Mouse (Mus musculus): Measurements from ENCODE around the gene Cngb1.
"Not testable (repeated sequence)": the region's sequence is repeated elsewhere in the genome, so short reads cannot be mapped to it uniquely, and the experiment has no call there.

Cngb1 gene

DNA sequence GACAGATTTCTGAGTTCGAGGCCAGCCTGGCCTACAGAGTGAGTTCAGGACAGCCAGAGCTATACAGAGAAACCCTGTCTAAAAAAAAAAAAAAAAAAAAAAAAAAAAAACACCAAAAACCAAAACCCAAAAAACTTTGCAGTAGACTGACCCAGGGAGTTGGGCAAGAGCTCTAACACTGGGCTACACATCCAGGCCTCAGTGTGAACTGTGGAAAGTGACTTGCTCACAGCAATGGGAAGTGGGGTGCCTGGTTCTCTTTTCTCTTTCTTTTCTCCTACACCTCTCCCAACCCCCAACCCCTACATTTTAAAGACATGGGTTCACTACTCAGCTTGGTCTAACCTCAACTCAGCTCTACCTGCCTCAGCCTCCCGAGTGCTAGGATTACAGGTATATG lies 44.2 kb downstream of the Cngb1 start:
- in situ Hi-C loops (cut with MboI; ENCODE audit: low pct_unique_long_range_greater_than_20kb in 1 of 2, low sequenced_read_pairs in 2 of 2, unreplicated experiment in 1 of 2) = loop anchor here in 1 of 2 experiments (5.0 kb wide), 1 partner anchor 45 kb away; the partner anchor contains the start of gene Cngb1

DNA sequence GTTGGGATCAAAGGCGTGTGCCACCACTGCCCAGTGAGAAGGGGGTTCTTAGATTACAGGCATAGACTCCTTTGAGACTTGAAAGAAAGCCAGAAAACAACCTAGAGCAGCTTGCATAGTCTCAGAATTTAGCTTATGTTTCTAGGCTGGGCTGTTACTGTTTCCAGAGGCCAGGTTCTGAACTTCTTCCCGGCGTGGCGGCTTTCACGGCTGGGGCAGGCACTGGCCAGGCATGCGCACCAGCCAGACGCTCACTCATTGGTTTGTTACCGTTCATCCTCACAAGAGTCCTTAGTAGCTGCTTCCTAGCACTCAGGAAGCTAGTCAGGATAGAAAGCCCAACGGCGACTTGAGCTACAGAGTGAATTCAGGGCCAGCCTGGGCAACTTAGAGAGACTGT lies 50.8 kb downstream of the Cngb1 start:
- in situ Hi-C loops (cut with MboI; ENCODE audit: low pct_unique_long_range_greater_than_20kb in 1 of 2, low sequenced_read_pairs in 2 of 2, unreplicated experiment in 1 of 2) = loop anchor here in 1 of 2 experiments (10.0 kb wide), 1 partner anchor 49 kb away; the partner anchor contains the start of gene Cngb1

DNA sequence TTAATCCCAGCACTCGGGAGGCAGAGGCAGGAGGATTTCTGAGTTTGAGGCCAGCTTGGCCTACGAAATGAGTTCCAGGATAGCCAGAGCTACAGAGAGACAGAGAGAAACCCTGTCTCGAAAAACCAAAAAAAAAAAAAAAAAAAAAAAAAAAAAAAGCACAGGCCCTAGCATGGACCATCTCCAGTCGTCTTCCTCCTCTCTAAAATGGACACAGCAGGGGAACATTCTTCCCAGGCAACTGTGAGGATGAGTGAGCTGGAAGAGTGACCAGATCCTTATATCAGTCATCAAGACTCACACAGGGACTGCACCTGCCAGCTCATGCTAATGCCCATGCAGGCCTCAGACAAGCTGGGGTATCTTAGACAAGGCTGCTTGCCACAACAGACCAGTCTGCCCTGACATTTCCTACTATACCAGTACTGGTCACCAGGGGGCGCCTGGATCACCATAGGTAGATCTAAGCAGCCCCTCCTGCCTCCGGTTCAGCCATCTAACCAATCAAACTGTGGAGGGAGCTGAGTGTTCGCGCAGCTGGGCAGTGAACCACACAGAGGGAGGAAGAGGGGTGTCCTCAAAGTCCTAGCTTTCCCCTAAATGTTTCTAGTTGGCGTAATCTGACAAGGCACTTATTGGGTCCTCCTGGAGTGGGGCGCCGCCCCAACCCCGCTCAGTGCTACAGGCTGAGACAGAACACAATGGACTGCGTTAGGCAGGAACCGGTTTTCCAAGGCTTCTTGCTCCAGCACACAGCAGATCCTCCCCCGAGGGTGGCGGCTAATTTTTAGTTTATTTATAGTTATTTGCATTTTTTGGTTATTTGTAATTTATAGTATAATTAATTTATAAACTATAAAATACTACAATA lies 51.6 kb downstream of the Cngb1 start:
- in situ Hi-C loops (cut with MboI; ENCODE audit: low pct_unique_long_range_greater_than_20kb in 1 of 2, low sequenced_read_pairs in 2 of 2, unreplicated experiment in 1 of 2) = loop anchor here in 1 of 2 experiments (10.0 kb wide), 1 partner anchor 50 kb away; the partner anchor contains the start of gene Cngb1

DNA sequence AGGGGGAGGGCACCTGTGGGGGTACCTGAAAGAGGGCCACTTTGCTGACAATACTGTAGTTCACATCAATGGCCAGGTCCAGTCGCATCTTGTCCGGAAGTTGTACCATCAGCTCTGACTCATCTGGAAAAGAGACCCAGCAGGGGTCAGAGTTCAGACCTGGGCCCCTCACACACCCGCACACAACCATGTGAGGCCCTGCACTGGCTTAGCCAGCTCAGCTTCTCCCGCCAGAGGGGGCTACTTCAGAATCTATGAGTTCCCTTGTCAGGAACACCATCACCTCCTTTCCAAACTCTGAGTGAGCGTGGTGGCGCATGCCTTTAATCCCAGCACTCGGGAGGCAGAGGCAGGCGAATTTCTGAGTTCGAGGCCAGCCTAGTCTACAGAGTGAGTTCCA lies 54.3 kb downstream of the Cngb1 start:
- in situ Hi-C loops (cut with MboI; ENCODE audit: low pct_unique_long_range_greater_than_20kb in 1 of 2, low sequenced_read_pairs in 2 of 2, unreplicated experiment in 1 of 2) = loop anchor here in 1 of 2 experiments (10.0 kb wide), 1 partner anchor 53 kb away; the partner anchor contains the start of gene Cngb1

DNA sequence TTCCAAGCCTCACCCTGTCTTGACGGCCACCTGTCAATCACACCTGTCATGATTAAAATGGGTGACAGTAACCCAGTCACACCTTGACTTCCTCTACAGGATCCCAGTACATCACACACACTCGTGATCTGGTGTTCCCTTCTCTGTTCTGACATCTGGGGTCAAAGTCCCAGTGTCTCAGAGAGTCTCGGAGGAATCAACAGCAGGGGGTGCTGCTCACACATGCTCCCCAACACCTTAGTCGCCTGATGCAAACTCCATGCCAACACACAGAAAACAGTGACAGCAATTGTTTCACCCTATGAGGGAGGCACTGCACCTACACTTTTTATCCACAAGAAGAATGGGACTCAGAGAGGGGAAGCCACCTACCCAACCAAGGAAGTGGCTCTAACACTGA lies 56.5 kb downstream of the Cngb1 start:
- in situ Hi-C loops (cut with MboI; ENCODE audit: low pct_unique_long_range_greater_than_20kb in 1 of 2, low sequenced_read_pairs in 2 of 2, unreplicated experiment in 1 of 2) = loop anchor here in 1 of 2 experiments (10.0 kb wide), 1 partner anchor 55 kb away; the partner anchor contains the start of gene Cngb1

DNA sequence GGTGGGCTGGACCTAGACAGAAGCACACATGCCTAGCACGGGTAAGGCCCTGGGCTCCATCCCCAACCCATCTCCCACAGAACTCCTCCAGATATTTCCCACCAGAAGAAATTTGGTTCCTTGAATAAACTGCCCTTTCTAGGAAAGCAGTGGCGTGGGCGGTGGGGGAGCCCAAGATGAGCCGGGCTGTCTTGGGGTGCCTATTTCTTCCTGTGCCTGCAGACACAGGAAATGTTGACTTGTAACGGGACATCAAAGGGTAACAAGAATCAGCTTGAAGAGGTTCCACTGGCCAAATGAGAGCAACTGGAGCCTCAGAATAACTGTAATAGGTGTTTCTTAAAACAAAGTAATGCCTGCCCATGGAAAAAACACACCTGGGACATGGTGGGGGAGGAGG lies 59.1 kb downstream of the Cngb1 start:
- in situ Hi-C loops (cut with MboI; ENCODE audit: low pct_unique_long_range_greater_than_20kb in 1 of 2, low sequenced_read_pairs in 2 of 2, unreplicated experiment in 1 of 2) = no loop called here

DNA sequence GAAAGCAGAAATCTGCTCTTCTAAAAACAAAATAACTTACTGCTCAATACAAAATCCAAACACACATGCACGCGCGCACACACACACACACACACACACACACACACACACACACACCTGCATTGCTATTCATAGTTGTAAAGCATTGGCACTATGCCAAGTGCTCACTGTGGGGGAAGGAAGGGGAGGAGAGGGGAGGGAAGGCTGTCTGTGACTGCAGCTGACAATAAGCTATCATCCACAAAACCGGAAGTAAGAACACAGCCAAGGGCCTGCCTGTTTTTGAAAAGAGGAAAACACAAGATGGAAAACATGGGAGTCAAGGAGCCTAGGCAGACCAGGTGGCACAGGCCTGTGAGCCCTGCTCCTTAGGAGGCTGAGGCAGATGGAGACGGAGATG lies 61.2 kb downstream of the Cngb1 start:
- in situ Hi-C loops (cut with MboI; ENCODE audit: low pct_unique_long_range_greater_than_20kb in 1 of 2, low sequenced_read_pairs in 2 of 2, unreplicated experiment in 1 of 2) = no loop called here

DNA sequence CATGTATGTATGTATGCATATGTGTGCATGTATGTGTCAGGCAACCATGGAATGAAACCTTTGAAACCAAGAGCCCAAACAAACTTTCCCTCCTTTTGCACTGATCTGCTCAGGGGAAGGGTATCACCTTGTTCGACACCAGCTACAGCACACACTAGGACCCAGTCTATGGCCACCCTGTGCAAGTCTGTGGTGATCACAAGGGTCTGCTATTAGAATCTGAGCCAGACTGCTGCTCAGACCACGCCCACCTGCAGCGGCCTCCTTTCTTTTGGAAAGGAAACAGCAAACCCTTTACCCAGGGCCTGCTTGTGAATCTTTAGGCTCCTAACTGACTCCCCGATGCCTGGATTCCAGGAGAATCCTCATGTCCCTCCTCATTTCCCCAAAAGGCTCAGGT lies 62.5 kb downstream of the Cngb1 start:
- in situ Hi-C loops (cut with MboI; ENCODE audit: low pct_unique_long_range_greater_than_20kb in 1 of 2, low sequenced_read_pairs in 2 of 2, unreplicated experiment in 1 of 2) = no loop called here

DNA sequence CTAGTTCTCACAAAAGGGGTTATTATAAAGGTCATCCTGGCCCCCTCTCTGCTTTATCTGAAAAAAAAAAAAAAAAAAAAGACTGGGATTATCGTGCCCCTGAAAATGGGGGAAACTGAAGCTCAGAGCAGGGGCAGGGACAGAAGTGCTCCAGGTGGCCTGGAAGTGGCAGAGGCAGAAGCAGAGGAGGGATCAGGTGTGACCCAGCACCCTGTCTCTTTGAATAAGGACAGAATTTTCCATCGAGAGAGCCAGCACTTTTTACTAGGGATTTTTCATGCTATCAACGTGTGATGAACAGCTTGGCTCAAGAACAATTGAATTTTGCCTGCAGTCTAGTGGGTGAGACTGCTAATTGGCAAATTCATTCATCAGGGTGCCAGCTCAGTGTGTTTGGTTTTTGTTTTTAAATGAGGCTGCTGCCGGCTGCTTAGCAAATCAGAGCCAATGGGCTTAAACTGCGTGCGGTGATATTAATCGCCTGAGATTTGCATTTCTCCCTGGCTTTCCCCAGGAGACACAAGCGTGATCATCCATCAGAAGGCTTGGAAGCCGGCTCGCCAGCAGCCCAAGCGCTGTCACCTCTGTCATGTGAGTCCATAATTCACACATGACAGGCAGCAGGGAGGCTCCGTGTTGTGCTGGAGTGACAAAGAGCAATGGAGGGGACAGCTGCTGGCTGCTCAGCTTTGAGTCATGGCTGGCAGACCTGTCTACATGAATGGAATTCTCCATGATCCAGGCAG lies 63.4 kb downstream of the Cngb1 start:
- in situ Hi-C loops (cut with MboI; ENCODE audit: low pct_unique_long_range_greater_than_20kb in 1 of 2, low sequenced_read_pairs in 2 of 2, unreplicated experiment in 1 of 2) = no loop called here

DNA sequence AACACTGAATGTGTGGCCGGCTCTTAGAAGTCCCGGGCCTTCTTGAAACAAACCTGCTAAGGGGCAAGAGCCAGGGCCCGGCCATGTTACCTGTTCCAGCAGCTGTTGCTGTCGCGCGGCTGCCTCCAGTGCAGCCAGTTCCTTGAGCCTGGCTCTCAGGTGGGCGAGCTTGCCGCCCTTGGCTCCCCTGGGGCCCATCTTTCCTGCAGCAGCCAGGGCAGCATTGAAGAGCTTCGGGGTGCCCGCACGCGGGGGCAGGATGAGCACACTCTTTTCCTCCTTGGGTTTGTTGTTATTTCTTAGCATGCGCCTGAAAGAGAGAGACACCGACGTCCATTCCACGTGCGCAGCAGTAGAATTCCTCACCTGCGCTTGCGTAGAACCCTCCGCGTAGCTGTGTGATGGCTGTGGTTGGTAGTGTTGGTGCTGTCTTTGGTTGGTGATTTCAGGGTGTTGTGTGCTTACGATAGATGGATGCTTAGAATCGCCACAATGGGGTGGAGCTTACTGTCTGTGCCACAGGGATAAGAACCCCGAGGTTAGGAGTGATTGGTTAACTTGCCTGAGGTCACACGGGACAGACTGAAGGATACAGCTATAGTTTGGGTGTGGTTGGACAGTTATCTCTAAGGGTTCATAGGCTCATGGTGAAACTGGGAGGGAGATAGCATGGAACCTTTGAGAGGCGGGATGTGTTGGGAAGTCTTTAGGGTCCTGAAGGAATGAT lies 64.1 kb downstream of the Cngb1 start:
- in situ Hi-C loops (cut with MboI; ENCODE audit: low pct_unique_long_range_greater_than_20kb in 1 of 2, low sequenced_read_pairs in 2 of 2, unreplicated experiment in 1 of 2) = no loop called here

DNA sequence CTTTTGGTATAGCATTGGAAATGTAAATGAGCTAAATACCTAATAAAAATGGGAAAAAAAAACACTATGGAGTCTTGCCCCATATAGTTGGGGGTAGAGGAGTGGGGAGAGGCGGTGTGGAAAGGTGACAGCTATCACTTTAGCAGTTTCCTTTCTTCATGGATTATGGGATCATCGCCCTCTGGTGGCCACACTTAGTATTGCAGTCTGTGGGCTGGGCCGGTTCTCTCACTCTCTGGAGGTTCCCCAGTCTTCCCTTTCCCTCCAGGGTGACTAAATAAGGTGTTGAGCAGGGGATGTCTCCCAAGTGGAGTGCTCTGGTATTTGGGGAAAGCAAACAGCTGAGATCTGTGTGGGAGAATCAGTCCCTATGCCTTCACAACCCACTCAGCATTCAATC lies 70.7 kb downstream of the Cngb1 start:
- in situ Hi-C loops (cut with MboI; ENCODE audit: low pct_unique_long_range_greater_than_20kb in 1 of 2, low sequenced_read_pairs in 2 of 2, unreplicated experiment in 1 of 2) = no loop called here

DNA sequence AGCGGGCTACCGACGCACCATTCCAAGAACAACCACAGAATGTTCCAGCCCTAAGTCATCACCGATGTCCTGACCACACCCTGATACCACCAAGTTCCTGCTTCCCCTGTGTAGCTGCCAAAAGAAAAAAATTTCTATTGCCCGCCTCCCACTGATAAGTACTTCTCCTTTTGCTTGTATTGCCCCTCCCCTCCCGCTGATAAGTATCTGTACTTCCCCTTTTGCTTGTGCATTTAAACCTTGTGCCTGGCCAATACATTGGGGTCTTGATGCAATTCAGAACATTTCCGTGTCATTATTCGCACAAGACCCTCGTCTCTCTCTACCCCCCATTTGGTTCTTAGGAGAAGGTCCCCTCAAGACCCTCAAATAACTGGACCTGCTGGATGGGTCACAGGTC lies 76.3 kb downstream of the Cngb1 start:
- in situ Hi-C loops (cut with MboI; ENCODE audit: low pct_unique_long_range_greater_than_20kb in 1 of 2, low sequenced_read_pairs in 2 of 2, unreplicated experiment in 1 of 2) = not testable (repeated sequence)

DNA sequence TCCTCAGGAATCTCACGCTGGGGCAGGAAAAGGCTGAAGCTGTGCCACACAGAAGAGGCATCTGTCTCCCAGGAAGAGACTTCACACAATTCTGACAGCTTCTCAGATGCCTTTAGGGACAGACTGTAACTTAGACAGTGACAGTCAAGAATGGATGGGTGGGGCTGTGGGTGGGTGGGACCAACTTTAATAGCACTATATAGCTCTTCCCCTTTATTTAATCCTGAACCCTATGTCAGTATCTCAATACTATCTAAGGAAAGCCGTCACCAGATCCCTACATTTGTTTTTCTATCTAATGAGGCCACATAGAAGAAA lies 79.3 kb downstream of the Cngb1 start:
- in situ Hi-C loops (cut with MboI; ENCODE audit: low pct_unique_long_range_greater_than_20kb in 1 of 2, low sequenced_read_pairs in 2 of 2, unreplicated experiment in 1 of 2) = no loop called here

DNA sequence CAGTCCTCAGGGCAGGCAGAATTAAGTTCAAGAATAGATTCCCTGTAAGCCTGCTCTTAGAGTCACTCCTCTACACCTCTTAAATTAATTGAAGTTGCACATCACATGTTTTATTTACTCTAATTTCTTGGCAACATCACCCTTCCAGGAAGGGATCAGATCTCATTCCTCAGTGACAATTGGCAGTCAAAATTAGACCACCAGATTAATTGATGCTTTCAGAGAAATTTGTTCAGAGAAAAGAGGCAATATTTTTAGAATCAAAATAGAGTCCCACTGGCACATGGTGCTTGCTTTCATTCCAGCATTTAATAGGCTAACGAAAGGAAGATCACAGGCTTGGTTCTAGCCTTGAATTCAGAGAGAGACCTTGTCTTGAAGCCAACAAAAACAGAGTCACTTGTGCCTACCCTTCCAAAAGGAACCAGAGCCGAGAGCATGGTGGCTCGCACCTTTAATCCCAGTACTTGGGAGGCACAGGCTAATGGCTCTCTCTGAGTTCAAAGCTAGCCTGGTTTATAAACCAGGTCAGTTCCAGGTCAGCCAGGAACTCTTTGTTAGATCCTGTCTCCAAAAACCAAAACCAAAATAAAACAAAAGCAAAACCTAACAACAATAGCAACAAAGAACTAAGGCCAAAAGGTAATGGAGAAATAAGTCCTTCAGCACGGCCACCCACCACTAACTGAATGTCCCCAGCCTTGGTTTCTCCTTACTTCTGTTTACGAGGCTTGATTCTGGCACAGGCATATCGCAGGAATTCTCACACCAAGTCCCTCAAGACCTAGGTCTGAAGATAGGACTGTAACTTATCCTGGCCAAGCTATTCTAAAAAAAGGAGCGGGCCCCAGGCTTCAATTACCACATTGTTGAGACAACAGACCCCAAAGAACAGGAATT lies 79.9 kb downstream of the Cngb1 start:
- in situ Hi-C loops (cut with MboI; ENCODE audit: low pct_unique_long_range_greater_than_20kb in 1 of 2, low sequenced_read_pairs in 2 of 2, unreplicated experiment in 1 of 2) = no loop called here

DNA sequence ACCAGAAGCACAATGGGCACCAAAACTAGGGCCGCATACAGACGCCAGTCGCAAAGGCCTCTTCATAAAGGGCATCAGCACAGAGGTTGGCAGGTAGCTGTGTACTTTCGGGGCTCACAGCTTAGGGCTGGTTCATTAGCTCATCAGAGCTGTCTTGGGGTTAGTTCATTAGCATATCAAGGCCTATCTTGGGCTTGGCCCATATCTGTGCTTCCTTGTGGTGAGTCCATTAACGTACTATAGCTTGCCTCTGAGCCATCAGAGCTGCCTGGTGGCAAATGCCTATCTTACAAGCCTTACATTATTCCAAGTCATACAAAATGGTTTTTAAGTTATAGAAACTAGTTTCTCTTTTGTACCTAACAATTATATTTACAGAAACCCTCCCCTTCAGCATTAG lies 82.4 kb downstream of the Cngb1 start:
- in situ Hi-C loops (cut with MboI; ENCODE audit: low pct_unique_long_range_greater_than_20kb in 1 of 2, low sequenced_read_pairs in 2 of 2, unreplicated experiment in 1 of 2) = no loop called here

DNA sequence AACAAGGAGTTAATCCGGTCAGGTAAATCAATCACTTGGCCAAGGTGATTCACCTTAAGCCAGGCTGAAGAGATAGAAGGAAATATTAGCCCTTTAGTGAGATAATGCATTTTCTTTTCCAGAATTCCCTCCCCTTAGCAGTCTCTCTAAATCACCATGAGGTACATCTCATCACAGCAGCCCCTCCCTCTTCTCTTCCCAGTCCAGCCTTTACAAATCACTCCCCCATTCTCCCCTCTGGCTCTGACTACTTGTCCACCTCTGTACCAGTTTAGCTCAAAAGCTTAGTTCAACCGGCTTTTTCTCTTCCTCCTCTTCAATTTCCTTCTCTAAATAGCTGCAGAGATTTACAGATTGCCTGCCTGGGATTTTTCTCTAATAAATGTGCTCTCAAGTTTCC lies 85.3 kb downstream of the Cngb1 start:
- in situ Hi-C loops (cut with MboI; ENCODE audit: low pct_unique_long_range_greater_than_20kb in 1 of 2, low sequenced_read_pairs in 2 of 2, unreplicated experiment in 1 of 2) = no loop called here

DNA sequence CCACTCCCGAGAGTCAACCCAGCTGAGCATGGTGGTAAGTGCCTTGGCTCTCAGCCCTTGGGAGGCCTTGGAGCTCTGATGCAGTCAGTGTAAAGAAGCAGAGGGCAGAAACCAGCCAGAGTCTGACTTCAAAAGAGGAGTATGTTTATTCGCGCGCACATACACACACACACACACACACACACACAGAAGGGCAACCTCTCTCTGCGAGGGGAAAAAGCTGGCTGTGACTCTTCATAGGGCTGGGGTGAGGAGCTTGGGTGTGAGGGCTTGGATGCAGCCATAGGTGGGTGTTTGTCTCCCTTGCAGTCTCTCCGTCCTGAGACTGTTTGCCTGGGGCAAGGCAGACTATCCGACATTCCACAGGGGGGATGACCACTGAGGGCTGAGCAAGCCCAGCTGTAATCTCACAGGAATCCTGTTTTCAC lies 85.8 kb downstream of the Cngb1 start:
- in situ Hi-C loops (cut with MboI; ENCODE audit: low pct_unique_long_range_greater_than_20kb in 1 of 2, low sequenced_read_pairs in 2 of 2, unreplicated experiment in 1 of 2) = no loop called here

DNA sequence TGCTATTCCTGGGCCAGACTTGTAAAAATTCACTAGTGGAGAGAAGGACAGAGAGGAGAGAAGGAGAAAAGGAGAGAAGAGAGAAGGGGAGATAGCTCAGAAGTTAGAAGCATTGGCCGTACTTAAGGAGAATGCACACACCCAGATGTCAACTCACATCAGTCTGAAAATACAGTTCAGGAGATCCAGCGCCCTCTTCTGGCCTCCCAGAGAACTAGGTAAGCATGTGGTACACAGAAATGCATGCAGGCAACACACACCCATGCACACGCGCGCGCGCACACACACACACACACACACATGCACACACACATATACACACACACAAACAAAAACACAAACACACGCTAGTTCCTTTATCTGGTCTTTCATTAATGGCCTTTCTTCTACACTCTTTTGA lies 86.8 kb downstream of the Cngb1 start:
- in situ Hi-C loops (cut with MboI; ENCODE audit: low pct_unique_long_range_greater_than_20kb in 1 of 2, low sequenced_read_pairs in 2 of 2, unreplicated experiment in 1 of 2) = loop anchor here in 1 of 2 experiments (10.0 kb wide), 1 partner anchor 275 kb away; no protein-coding TSS in a partner anchor
